Mouse (Mus musculus): ENCODE measurements around the gene Wdfy1. TPM values are rescaled to one million over a fixed set of nuclear protein-coding genes. Genes with fewer than 3 reads are reported as not detected.

The Wdfy1 gene
- total RNA-seq, 2 experiments from 2014 or later = 38.0 to 40.2 TPM

DNA sequence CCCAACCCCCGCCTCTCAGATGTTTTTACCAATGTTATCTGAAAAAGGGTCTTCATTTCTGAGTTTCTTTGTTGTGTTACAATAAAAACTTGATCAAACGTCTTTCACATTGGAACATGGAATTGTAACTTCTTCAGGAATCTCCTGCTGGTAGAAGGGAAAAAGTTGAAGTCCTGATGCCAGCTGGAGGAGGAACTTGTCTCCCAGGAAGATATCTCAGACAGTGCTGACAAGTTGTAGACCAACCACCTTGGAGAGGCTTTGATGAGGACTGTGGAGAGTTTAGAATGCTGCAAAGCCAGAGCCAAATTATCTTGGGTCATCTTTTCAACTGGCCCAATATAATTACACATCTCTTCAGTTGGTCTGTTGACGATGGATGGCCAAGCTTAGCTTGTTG is 83.5 kb downstream of the Wdfy1 start:
- no peak overlapping the region for H3K27ac ChIP-seq
- no peak for TF ChIP-seq CTCF (conservative IDR thresholded peaks at IDR 0.05)
- H3K4me3 ChIP-seq = no peak overlapping the region
- no peak for DNase-seq (ENCODE audit: low spot score in 2 of 2)

DNA sequence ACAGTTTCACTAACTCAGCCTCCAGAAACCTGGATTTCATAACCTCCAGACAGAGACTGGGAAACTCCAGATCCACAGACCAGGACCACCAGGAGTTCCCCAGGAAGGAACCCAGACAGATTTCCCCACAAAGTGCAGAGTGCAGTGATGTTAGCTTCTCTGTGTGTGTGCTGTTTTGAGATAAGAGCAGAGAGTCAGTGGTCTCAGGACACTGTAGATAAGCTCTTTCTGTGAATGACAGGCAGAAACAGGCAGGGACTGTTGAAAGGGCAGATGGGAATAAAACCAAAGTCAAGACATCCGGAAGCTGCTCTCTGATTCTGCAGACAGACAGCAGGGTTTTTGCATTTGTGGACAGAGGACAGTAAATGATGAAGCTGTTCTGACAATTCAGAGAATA is 88.7 kb downstream of the Wdfy1 start:
- Histone ChIP-seq H3K27ac (no peak overlapping the region), H3K4me3 (no peak overlapping the region)
- TF ChIP-seq CTCF (conservative IDR thresholded peaks at IDR 0.05) = no peak
- DNase-seq (ENCODE audit: low spot score in 2 of 2) = no peak

DNA sequence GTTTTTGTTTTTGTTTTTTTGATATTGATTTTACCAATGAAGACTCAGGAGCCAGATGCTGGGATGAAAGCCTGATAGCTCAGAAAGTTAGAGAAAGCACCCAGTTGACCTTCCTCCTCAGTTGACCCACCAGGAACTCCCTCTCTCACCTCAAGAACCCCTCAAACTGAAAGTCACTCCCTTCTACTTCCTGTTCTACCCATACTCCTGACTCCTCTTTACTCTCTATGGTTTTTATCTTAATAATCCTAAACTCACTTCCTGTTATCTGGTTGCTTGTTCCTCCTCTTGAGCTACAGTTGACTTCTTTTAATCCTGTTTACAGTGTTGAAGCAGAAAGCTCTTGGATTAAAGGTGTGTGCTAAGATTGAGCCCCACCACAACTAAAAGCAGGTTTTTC is 91.9 kb downstream of the Wdfy1 start:
- no peak overlapping the region for H3K4me3 ChIP-seq
- TF ChIP-seq CTCF (conservative IDR thresholded peaks at IDR 0.05) = no peak
- no peak overlapping the region for H3K27ac ChIP-seq
- DNase-seq (ENCODE audit: low spot score in 2 of 2) = no peak

DNA sequence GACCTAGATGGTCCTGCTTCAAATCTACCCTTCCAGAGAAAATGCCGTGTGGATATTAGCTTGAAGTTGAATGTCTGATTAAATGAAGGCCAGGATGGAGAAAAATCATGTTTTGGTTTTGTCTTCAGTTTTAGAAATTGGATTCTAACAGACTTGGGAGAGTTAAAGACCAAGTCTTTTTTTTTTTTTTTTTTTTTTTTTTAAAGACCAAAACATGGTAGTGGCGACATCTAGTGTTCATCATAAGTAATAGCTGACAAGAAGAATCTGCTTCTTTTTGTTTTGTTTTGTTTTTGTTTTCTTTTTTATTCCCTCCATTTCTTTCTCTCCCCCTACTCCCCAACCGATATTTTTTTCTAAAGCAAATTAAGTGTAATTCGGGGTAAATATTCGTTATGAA is 93.0 kb downstream of the Wdfy1 start:
- Histone ChIP-seq H3K27ac (no peak overlapping the region), H3K4me3 (no peak overlapping the region)
- TF ChIP-seq CTCF (conservative IDR thresholded peaks at IDR 0.05) = peak; percentile 85
- no peak for DNase-seq (ENCODE audit: low spot score in 2 of 2)

DNA sequence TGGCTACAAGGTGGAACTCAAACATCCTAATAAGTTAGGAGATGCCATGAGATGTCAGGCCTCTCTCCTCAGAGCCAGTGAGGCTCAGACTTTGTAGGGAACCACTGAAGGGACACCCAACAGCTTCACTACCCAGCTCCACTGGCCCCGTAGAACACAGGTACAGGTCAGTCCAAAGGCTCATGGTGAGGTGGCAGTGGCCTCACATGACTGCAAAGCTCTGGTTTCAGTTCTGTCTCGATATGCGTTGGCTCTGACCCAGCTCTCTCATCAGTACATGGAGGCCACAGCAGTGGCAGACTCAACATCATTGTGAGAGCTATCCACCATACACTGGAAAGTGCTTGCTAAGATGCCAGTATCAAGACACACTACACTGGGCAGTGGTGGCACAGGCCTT is 95.2 kb downstream of the Wdfy1 start:
- Histone ChIP-seq H3K4me3 (no peak overlapping the region), H3K27ac (no peak overlapping the region)
- no peak for DNase-seq (ENCODE audit: low spot score in 2 of 2)
- no peak for TF ChIP-seq CTCF (conservative IDR thresholded peaks at IDR 0.05)

DNA sequence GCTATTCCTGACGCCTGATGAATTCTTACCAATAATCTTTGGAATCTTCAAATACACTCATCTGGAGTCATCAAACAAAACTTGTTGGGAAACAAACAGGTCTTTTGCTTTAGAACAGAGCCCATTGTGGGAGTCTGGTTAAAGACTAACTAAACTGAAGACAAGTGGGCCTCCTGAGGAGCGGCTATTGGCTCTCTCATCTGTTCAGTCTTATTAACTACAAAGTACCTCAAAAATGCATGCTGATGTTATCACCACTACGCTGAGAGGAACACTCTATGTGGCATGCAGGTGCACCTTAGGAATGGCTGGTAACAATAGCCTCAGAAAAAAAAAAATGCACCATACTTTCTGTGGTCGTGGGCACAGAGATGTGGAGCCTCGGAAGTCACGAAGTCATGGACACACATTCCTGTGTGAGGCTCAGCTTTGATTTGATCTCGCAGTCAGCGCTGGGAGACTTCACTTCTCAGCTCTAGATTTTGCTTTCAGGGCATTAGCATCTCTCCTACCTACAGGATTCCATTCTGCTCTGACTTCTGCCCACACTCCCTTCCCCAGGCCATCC is 97.7 kb downstream of the Wdfy1 start:
- H3K4me3 ChIP-seq = no peak overlapping the region

DNA sequence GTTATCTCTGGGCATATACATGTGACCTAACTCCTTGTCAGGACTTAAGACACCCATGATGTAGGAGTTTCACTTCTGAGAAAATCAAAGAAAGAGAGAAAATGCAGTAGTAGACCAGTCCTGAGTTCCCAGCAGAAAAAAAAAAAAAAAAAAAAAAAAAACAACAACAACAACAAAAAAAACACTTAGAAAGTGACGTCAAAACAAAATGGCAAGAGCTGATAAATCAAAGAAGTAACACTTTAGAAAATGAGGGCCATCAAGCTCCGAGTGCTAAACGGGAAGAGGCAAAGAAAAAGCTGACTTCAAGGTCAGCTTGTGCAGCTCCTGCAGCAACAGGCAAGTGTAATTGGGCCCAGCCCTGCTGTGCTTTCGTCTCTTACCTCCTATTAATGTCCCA is 100.2 kb downstream of the Wdfy1 start:
- no peak for DNase-seq (ENCODE audit: low spot score in 2 of 2)
- Histone ChIP-seq H3K4me3 (no peak overlapping the region), H3K27ac (no peak overlapping the region)
- TF ChIP-seq CTCF (conservative IDR thresholded peaks at IDR 0.05) = no peak

More for the DNA sequence above, 97.7 kb downstream of the Wdfy1 start:
- H3K27ac ChIP-seq = no peak overlapping the region
- DNase-seq (ENCODE audit: low spot score in 2 of 2) = no peak
- TF ChIP-seq CTCF (conservative IDR thresholded peaks at IDR 0.05) = no peak

DNA sequence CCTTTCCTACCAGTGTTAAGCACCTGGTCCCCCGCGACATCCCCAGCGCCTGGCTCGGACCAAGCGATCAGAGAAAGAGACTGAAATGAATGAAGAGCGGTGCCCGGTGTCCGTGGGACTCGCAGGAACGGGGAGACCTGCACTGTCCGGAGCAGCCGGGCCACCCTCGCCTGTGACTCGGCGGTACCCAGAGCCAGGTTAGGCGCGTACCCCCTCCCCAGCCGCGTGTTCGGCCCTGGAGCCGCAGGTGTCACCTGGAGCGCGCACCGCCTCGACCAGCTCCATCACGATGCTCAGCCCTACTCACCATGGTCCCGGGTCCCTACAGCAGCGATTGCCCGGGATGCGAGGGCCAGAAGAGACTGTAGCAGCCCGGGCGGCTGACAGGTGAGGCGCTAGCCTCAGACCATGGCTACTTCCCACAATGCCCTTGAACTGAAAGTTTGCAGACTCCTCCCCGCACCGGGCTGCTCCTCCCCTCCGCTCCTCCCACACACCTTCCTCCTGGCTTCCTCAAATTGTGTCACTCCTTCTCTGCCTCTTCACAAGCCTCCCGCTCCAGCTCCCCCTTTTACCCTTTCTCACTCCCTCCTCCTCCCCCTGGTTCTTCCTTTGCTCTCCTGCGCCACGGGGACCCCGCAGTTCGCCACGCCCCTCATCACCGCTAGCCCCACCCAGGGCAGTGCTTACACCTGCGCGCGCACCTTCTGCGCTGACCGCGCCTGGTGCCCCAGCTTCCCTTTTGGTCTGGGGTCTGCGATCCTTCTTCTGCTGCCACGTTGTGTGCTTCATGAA is 104.2 kb downstream of the Wdfy1 start, which contains the start of gene Ap1s3:
Gene Ap1s3 (minus strand): TSS at position 430 of the 795 bp plus-strand sequence.
- peak; percentile 8 to 42 for DNase-seq (ENCODE audit: low spot score in 2 of 2)
- no peak for TF ChIP-seq CTCF (conservative IDR thresholded peaks at IDR 0.05)
- Histone ChIP-seq H3K27ac (no peak within 1 kb of the TSS), H3K4me3 (peak within 1 kb of the TSS; percentile 74)

DNA sequence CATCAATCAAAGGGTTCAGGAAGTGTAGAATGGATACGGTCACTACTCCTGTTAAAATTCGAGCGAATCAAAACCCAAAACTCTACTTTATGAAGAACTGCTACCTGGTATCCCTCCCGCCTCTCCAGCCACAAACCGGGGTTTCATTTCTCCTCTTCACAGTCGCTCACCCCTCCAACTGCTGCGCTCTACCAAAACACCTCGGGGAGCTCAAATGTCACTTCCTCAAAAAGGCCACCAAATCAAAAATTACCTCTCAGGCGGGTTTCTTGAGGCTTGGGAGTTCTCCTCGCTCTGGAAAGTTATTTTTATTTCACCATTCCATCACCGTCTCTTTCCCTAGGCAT is 104.8 kb downstream of the Wdfy1 start:
- peak overlapping the region; percentile 74 for H3K4me3 ChIP-seq
- DNase-seq (ENCODE audit: low spot score in 2 of 2) = no peak
- H3K27ac ChIP-seq = no peak overlapping the region
- no peak for TF ChIP-seq CTCF (conservative IDR thresholded peaks at IDR 0.05)

DNA sequence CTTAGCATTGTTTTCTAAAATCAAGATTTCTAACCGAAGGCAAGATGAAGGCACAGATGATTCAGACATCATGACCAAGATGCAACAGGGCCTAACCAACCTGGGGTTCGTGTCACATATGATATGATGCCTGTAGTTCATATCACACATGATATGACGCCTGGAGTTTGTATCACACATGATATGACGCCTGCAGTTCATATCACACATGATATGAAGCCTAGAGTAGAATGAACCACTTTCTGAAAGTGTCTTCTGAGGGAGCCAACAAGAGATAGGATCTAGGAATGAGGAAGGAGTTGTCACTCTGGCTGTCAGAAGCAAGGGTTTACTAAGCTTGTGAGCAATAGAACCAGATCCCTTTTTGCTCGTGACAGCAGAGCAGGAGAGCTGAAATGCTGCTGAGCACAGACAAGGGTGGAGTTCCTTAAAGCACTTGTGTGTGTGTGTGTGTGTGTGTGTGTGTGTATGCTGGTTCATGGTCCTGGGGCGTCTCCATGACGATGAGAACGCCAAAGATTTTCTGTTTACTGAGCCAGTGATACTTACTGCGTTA is 106.4 kb downstream of the Wdfy1 start:
- H3K4me3 ChIP-seq = no peak overlapping the region
- no peak overlapping the region for H3K27ac ChIP-seq
- TF ChIP-seq CTCF (conservative IDR thresholded peaks at IDR 0.05) = no peak
- DNase-seq (ENCODE audit: low spot score in 2 of 2) = no peak

DNA sequence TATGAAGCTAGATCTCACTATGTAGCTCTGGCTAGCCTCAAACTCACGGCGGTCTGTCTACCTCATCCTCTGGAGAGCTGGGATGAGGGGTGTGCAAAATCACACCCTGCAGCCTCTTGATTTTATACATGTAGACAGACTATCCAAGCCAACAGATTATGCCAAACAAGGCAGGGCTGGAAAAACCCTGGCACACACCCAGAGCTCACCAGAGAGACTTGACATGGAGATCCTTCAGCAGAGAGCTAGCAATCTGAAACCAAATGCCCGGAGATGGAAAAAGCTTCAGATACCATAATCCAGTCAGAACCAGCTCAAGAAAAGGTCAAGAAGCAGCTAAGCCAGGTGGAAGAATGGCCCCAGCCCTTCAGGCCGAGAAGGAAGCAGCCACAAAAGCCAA is 111.0 kb downstream of the Wdfy1 start:
- Histone ChIP-seq H3K4me3 (no peak overlapping the region), H3K27ac (no peak overlapping the region)
- no peak for TF ChIP-seq CTCF (conservative IDR thresholded peaks at IDR 0.05)
- DNase-seq (ENCODE audit: low spot score in 2 of 2) = no peak

DNA sequence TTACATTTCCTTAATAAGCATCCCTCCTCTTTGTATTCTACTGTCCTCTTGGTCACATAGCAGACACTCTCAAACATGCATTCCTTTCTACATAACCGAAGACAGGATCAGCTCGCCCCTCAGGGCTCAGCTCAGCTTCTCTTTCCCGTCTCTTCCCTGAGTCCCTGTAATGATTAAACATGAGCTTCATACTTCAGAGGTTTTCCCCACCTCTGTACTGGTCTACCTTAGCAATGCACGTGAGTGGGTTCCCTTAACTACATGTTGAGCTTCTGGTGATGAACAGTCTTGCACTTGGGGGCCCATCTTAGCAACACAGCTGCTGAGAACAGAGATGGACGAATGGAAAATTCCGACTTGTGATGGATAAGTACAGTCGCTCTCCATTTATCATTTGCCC is 116.3 kb downstream of the Wdfy1 start:
- H3K27ac ChIP-seq = no peak overlapping the region
- no peak for TF ChIP-seq CTCF (conservative IDR thresholded peaks at IDR 0.05)
- DNase-seq (ENCODE audit: low spot score in 2 of 2) = no peak
- no peak overlapping the region for H3K4me3 ChIP-seq

DNA sequence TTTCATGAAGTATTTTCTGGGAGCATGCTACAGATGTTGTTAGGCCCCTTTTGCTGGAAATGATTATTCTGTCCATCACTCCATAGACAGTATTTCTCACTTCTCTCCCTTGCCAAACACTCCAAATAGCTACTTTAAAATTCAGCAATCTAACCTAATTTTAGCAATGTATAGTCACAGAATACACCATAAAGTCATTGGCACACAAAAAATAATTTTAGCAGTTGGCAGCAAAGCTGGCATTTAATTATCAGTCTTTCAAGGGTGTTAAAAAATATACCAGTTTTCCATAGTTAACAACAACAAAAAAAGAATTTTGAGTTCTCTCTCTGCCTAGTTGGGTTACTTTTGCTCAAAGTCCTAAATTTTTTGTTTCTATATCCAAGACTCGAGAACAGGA is 118.5 kb downstream of the Wdfy1 start:
- Histone ChIP-seq H3K4me3 (no peak overlapping the region), H3K27ac (no peak overlapping the region)
- DNase-seq (ENCODE audit: low spot score in 2 of 2) = no peak
- no peak for TF ChIP-seq CTCF (conservative IDR thresholded peaks at IDR 0.05)
